Mouse (Mus musculus): ENCODE measurements around the gene Slc25a54. TPM values are rescaled to one million over a fixed set of nuclear protein-coding genes. Genes with fewer than 3 reads are reported as not detected.

Slc25a54 gene
- total RNA-seq (2021) = not detected

DNA sequence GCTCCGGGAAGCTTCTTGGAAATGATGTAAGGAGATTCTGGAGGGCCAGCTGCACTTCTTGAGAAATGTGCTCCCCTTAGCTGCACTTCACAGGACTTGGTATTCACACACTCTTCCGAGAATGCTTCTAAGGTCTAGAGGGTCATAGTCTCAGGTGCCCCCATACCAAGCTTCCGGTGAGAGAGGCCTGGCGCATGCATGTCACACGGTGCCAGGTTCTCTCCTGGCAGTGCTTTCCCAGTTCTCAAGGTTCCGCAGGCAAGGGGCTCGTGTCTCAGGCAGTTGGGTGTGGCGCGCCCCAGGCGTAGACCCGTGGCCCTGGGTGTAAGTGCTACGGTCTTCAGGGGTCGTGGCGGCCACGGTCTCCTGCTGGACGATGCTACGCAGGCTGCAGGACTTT is at the start of gene Slc25a54:
TSS of gene Slc25a54 (plus strand) at position 301 of the 400 bp plus-strand sequence.
- DNase-seq = no peak
- intact Hi-C loops (cut with DNase I) = no loop called here

DNA sequence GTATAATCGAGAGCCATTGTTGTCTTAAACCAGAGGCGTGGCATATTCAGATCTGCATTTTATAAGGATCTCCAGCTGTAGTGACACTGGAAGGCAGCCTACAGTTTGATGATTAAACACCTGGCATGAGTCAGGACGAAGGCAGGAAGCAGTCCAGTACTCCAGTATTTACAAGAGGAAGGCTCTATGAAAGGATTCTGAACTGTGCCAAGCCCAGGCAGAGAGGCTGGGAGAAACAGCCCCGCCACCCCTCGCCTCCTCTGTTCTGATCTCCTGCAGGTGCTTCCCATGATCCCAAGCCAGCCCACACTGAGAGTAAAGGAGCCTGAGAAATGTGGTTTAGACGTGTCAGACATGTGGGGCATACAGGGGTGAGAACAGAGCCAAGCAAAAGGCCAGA is 49.5 kb upstream of the Slc25a54 start:
- intact Hi-C loops (cut with DNase I) = loop anchor here (2.0 kb wide), 1 partner anchor 14 kb away; no protein-coding TSS in a partner anchor

DNA sequence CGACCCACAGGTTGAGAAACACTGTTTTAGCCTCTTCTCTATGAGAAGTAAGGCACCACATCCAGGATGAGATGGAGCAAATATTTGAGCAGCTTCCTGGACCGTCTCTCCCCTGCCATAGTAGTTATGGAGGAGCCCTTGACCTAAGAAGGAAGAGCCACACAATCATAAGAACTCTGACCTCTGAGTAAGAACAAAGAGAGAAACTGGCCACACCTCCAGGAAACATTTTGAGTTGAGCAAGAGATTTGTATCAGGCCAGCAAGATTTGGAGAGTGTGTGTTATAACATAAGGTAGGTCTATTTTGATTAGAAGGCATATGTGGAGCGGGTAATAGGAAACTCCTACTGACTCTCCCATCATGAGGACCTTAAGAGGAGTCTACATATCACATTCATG is 48.6 kb upstream of the Slc25a54 start:
- intact Hi-C loops (cut with DNase I) = loop anchor here (2.0 kb wide), 1 partner anchor 13 kb away; no protein-coding TSS in a partner anchor
- DNase-seq = no peak

More for the DNA sequence above, 49.5 kb upstream of the Slc25a54 start:
- peak; percentile 49 to 60 for DNase-seq

DNA sequence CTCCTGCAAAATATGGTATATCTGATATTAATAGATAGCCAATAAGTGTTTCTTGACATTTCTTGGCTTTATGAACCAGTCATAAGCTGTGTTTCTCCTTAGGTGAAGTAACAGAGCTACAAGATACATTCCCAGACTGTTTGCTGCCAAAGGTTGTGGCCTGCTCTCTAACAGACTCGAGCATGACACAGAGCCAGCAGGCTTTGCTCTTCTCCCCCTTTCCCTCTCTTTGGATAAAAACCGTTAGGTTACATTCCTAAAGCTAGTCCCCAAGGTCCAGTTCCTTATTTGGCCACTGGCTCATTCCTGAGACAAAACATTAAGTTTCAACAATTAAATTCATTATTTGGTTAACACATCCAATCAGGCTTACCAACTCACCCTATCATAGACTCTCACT is 48.0 kb upstream of the Slc25a54 start:
- DNase-seq = no peak
- intact Hi-C loops (cut with DNase I) = no loop called here

DNA sequence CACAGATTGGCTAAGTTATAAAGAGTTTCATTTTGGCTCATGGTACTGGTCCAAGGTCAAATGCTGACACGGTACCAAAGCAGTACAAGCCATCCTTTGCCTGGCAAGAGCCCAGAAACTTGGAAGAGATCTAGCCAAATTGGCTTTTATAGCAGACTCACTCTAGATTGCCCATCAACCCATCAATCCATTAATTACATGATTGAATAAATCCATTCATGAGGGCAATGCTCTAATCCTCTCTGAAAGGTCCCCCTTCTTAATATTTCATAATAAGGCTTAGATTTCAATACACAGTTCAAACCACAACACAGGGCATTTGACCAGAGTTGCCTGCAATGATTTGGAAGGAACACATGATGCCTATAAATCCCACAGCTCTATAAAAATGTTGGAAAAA is 45.9 kb upstream of the Slc25a54 start:
- no peak for DNase-seq
- intact Hi-C loops (cut with DNase I) = no loop called here

DNA sequence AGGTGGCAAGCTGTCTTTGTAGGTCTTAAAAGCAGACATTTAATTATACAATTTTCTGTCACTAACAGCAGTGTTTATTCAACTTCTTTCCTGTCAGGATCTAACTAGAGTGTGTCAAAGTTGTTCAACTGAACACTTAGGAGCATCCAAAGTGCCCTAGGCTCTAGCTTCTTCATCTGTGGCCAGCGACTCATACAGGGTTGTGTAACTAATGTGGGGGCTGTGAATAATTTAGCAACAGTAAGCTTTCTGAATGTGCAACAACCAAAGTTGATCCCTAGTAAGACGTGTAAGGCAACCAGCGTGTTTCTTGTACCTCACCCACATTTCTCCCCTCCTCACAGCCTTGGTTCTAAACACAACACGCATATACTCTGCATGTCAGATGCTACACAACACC is 39.4 kb upstream of the Slc25a54 start:
- intact Hi-C loops (cut with DNase I) = no loop called here
- no peak for DNase-seq

DNA sequence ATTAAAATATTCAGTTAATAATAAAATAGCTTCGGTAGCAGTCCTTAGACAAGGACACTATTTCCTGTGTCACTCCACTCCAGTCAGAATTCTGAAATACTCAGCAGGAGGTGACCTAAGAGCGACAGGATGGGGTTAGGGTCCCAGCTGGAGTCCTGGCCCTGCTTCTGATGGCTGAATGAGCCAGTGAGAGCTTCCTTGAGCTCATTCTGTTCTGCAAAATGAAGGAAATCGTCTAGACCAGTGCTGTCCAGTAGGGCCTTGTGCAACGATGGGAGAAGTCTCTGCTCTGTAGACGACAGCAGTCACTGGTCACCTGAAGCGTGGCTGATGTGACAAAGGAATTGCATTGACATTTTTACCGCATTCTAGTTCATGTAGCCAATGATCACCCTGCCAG is 36.9 kb upstream of the Slc25a54 start:
- intact Hi-C loops (cut with DNase I) = no loop called here
- no peak for DNase-seq

DNA sequence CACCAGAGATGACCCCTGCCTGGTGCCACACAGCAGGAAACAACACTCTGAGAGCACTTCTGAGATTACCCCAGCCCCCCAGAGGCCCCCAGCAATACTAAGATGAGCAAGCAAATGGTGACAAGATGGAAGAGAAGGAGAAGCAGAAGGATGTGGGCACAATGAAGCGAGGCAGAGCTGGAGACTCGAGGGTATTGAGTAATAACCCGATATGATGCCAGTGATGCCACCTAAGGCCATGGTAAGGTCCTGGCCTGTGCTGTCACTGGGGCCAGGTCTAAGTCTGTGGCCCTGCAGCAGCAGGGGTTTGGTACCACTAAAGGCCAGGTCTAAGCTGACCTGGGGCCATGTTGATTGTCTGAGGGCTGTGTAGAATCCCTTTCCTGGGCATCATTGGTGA is 33.8 kb upstream of the Slc25a54 start:
- intact Hi-C loops (cut with DNase I) = no loop called here
- DNase-seq = no peak

DNA sequence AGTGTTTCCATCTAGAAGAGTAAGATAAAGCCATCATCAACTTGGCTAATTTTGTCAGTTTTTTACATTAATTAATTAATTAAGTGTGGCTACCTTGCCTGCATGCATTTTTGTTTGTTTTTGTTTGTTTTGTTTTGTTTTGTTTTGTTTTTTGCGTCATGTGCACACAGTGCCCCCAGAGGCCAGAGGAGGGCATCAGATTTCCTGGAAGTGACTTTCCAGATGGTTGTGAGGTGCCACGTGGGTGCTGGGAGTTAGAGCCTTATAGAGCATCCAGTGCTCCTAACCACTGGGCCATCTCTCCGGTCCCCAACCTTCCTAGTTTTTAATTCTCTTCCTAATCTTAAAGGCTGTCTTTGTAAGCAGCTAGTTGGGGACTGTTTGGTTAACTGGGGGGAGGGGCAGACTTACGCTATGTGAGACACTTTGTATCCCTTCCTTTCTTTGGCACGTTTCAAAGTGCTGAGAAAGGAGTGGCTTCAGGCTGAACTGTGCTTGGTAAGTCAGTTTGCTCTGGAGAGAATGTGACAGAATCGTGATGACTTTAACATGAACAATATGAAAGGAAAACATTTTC is 32.5 kb upstream of the Slc25a54 start:
- intact Hi-C loops (cut with DNase I) = no loop called here

DNA sequence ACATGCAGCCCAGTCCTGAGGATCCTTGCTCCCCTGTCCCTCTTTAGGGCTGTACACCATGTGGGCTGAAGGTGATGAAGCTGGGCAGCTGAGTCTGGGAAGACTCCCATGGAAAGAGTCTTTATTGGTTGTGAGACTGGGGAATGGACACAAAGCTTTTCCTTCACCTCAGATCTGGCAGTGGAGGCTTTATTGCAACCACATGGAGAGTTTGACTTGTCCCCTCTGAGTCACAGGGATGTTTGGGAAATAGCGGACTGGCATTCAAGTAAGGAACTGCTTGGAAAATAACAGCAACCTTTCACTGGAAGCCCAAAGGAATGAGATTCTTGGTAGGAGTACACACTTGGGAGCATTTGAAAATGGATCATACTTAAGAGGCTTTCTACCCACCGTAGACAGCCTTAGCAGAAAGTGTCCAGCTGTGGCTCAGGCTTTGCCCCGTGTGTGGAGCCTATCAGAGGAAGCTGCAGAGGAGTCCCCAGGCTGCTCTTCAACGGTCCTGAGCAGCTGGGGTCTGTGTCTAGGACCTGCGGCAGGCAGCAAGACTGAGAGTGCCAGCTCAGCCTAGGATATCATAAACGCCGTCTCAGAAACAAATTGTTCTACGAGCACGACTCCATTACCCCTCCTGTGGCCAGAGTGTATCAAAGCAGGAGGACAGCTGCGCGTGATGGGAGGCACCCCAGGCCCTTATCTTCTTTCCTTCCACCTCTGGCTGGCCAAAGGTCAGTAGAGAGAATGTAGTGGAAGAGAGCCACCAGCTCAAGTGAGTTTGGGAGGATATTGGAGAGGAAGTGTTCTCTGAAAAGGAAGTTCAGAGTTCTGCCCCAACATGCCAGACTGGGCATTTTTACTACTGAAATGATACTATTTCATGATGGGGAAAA is 29.0 kb upstream of the Slc25a54 start:
- peak; percentile 32 to 41 for DNase-seq

More for the DNA sequence above, 32.5 kb upstream of the Slc25a54 start:
- DNase-seq = no peak

DNA sequence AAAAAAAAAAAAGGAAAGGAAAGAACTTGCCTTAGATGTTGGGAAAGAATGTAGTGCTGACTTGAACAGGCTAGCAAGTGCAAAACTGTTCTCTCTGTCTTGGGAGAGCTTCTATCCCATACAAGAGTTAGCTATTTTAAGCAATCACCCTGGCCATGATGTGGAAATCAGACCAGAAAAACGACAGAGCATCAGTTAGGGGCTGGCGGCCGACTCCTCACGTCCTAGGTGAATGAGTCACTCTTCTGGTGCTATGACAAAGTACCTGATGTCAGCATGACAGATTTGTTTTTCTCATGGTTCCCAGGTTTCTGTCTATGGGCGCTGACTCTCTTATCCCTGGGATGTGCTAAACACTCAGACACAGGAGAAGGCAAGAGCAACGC is 28.3 kb upstream of the Slc25a54 start:
- no peak for DNase-seq
- intact Hi-C loops (cut with DNase I) = no loop called here

More for the DNA sequence above, 29.0 kb upstream of the Slc25a54 start:
- intact Hi-C loops (cut with DNase I) = no loop called here

DNA sequence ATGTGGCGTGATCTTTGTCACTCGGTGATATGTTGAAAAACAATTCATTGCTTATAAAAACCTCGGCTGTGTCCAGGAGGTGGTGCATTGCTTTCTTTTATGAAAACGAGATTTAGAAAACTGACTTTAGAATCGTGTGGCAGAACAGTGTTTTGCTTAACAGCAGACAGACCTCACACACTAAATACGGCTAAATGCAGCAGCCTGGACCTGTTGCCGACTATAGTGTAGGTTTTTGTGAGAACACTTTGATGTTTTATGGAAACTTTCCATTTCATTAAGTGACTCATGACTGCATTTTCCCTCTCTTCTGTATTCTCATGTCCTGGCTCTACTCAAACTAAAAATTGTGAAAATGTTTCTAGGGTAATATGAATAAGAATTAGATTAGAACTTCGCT is 20.4 kb upstream of the Slc25a54 start:
- DNase-seq = no peak
- intact Hi-C loops (cut with DNase I) = loop anchor here (5.0 kb wide), 2 partner anchors 83 to 203 kb away; no protein-coding TSS in a partner anchor

DNA sequence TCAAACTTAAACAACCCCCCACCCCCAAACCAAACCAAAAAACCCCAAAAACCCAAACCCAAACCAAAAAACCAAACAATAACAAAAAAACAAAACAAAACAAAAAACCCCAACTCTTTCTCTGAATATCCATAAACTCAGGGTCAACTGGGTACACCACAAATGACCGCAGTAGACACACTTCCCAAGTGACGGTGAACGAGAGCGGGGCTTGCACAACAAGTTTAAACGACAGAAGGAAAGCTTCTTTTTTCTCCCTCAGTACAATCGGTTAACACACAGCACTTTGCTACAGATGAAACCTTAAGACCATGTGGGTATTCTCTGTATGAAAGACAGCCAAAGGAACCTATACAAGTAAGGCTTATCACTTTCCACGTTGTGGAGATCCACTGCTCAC is 17.9 kb upstream of the Slc25a54 start:
- intact Hi-C loops (cut with DNase I) = loop anchor here (1.0 to 5.0 kb wide), 4 partner anchors 37 to 205 kb away; partner anchors contain the start of gene Prpf38b
- no peak for DNase-seq

DNA sequence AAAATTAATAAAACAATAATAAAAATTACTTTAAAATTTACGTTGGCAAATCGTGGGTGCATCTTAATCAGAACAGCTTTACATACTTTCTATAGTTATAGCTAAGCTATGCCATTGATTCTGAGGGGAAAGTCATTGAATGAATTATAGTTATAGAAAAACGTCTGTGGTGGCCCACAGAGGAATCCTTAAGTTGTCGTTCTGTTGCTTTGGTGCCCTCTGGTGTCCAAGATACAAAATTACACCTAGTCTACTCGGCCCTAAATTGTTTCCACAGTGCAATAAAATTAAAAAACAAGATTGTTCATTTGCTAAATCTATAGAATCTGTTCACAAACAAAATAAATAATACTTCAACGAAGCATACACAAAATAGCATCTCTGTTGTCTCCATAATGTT is 17.3 kb upstream of the Slc25a54 start:
- intact Hi-C loops (cut with DNase I) = loop anchor here (1.0 to 5.0 kb wide), 4 partner anchors 38 to 206 kb away; partner anchors contain the start of gene Prpf38b
- peak; percentile 57 to 69 for DNase-seq

DNA sequence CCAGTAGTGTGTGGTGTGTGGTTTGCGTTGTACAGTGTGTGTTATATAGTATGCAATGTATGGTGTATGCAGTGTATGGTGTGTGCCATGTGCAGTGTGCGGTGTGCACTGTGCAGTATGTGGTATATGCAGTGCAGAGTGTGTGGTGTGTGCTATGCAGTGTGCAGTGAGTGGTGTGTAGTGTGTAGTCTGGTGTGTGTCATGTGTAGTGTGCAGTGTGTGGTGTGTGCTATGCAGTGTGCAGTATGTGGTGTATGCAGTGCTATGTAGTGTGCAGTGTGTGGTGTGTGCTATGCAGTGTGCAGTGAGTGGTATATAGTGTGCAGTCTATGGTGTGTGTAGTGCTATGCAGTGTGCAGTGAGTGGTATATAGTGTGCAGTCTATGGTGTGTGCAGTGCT is 4.1 kb downstream of the Slc25a54 start:
- intact Hi-C loops (cut with DNase I) = no loop called here
- DNase-seq = no peak

DNA sequence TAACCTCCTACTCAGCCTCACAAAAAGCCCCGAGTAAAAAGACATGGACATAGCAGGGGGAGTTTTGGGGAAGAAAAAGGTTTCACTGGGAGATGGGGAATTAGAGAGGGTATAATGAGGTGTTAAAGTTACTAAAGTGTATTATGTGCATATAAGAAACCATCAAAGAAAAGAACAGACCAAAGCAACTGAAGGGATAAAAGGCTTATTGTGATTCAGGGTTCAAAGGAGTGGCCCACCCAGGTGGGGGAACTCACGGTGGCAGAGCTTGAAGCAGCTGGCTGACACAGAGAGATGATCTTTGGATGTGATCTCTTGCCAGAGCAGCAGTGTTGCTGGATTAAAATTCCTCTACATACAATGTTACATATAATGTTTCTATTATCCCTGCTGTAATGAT is 8.2 kb downstream of the Slc25a54 start:
- intact Hi-C loops (cut with DNase I) = no loop called here
- DNase-seq = no peak

DNA sequence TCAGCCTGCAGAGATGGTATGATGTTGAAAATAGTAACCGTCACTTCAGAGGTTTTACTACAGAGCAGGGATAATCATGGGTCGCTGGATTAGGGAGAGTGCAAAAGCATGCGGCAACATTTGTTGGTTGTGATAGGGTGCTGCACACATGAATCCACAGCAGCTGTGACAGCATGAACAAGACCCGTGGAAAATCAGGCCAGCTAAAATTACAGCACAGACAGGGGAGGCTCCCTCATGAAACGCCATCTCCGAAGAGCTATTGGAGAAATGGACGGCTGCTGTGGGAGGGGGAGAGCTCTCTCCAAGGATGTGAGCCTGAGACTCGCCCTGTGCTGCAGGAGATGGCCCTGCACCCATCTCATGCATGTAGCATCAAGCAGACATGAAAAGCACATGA is 24.4 kb downstream of the Slc25a54 start:
- intact Hi-C loops (cut with DNase I) = no loop called here
- no peak for DNase-seq

DNA sequence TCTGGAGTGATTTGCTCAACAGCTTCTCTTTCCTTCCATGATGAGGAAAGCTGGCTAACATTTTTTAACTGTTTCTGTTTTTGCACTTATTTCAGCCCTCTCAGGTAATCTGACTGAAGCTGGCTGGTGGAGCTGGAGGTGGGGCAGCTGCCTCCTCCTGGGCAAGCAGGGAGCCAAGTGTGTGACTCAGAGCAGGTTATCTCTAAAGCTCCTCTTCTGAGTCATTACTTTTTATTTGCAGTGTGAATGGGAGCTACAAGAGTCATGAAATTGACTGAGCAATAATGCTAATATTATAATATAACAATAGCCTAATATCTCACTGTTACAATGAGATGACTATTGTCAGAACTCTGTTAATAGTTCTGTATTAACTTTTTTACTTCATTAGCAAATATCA is 36.9 kb downstream of the Slc25a54 start:
- intact Hi-C loops (cut with DNase I) = no loop called here
- no peak for DNase-seq

DNA sequence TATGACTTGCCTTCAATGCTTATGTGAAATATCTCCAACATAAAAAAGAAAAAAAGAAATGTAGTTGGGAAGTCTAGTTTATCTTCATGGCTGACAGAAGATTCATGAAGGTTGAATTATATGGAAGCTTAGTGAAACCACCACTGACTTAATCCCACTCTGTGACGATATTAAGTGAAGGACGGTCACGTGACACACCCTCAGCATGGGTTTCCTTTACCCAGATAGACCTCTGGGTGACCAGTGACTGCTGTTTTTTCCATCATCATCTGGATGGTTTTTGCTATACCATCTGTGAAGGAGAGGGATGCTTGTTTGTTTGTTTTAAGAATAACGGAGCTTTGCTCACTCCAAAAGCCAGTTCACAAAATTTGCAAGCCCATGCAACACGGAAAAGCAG is 39.3 kb downstream of the Slc25a54 start:
- DNase-seq = no peak
- intact Hi-C loops (cut with DNase I) = no loop called here

DNA sequence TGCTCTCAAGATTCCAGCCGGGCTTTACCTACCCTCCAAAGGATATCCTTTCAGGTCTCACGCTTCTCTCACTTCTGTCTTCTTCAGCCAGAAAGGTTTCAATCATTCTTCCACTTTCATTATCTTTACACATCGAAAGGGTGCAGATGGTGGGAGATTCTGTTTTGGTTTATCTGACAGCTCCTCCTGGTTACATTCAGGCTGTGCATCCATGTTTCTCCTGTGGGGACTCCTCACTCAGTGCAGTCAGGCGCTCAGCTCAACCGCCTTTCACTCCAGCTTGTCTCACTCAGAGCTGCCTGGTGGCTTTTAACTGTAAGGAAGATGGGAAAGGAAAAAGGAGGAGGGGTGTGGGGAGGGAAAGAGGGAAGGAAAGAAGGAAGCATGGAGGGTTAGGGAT is 39.7 kb downstream of the Slc25a54 start:
- no peak for DNase-seq
- intact Hi-C loops (cut with DNase I) = no loop called here

DNA sequence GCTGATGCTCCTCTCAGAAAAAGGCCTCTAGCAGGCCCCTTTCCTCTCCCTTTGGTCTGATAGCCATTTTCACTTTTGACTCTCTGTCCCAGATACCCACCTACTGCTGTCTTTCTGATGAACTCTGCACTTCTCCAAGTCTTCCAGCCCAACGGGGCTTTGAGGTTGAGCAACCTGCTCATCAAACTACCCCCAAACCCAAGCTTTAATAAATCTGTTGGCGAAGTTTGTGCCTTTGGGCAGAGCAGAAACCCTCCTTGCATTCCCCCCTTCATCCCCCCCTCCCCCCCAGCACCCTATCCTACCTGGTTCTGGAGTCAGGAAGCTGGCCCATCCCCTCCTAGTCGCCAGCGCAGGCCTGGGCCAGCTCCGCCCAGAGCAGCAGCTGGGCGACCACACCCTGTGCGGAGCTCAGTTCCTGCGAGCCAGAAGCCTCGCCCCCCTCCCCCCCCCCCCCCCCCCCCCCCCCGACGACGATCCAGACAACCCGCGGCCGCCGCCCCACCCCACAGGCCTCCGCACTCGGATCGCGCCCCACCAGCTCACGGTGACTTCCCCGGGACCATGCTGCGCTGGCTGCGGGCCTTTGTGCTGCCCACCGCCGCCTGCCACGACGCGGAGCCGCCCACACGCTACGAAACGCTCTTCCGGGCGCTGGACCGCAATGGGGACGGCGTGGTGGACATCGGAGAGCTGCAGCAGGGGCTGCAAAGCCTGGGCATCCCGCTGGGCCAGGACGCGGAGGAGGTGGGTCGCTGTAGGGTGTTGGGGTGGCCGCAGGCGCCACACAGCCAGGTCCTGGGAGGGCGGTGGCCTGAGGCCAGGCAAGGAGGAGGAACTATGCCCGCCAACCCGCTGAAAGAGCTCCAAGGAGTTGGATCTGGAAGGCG is 42.6 kb downstream of the Slc25a54 start, which contains the start of gene Slc25a24:
TSS of gene Slc25a24 (plus strand) at position 509 of the 890 bp plus-strand sequence.
- intact Hi-C loops (cut with DNase I) = no loop called here

More for the DNA sequence above, 42.6 kb downstream of the Slc25a54 start, which contains the start of gene Slc25a24:
- DNase-seq = peak; percentile 62 to 70

Measured in heart, postnatal 10 days (tissue).